Mouse (Mus musculus) stomach, postnatal 0 days (tissue): ENCODE measurements around the gene Col4a3bp. TPM values are rescaled to one million over a fixed set of nuclear protein-coding genes. Genes with fewer than 3 reads are reported as not detected.

ENCODE experiments used
- ATAC-seq: fragments of 200-750 bp; cut with Nextera tagmentation; 2 replicates; pipeline ENCODE4 v1.8.0; 2017; ENCODE audit not compliant: low FRiP score, low TSS enrichment
- DNase-seq: peaks from one replicate; pipeline ENCODE4 v3.0.0-alpha.2; 2016; ENCODE audit warnings: low spot score
- H3K27ac ChIP-seq: fragments of 300-500 bp; sonication (generic); replicated peaks from 2 replicates; pipeline ENCODE4 v1.5.1; 2014; ENCODE audit warnings: mild to moderate bottlenecking, control low read depth
- H3K27me3 ChIP-seq: fragments of 300-500 bp; sonication (generic); 2 replicates; pipeline ENCODE4 v1.6.1; 2014; ENCODE audit warnings: low read length; ENCODE audit not compliant: control insufficient read depth, insufficient read depth
- H3K36me3 ChIP-seq: fragments of 300-500 bp; sonication (generic); 2 replicates; pipeline ENCODE4 v1.6.1; 2014; ENCODE audit warnings: low read length, mixed read lengths; ENCODE audit not compliant: control insufficient read depth, insufficient read depth
- H3K4me1 ChIP-seq: fragments of 300-500 bp; sonication (generic); replicated peaks from 2 replicates; pipeline ENCODE4 v1.6.1; 2014; ENCODE audit warnings: antibody characterized with exemption; ENCODE audit not compliant: control insufficient read depth, insufficient read depth
- H3K4me2 ChIP-seq: fragments of 300-500 bp; sonication (generic); replicated peaks from 2 replicates; pipeline ENCODE4 v1.6.1; 2014; ENCODE audit warnings: low read depth, mild to moderate bottlenecking, control low read depth, moderate library complexity
- H3K4me3 ChIP-seq: fragments of 300-500 bp; sonication (generic); 2 replicates; pipeline ENCODE4 v1.5.1; 2014; ENCODE audit warnings: low read depth, low read length, control low read depth
- H3K9ac ChIP-seq: fragments of 300-500 bp; sonication (generic); 2 replicates; pipeline ENCODE4 v1.6.1; 2014; ENCODE audit warnings: mild to moderate bottlenecking, low read length, control low read depth, mixed read lengths
- H3K9me3 ChIP-seq: fragments of 300-500 bp; sonication (generic); 2 replicates; pipeline ENCODE4 v1.6.1; 2016; ENCODE audit warnings: low read length; ENCODE audit not compliant: control insufficient read depth
- CTCF ChIP-seq: IDR thresholded peaks from 2 replicates; pipeline ENCODE4 v1.5.1; 2016; ENCODE audit warnings: antibody characterized with exemption, low read depth, mild to moderate bottlenecking, moderate library complexity
- EP300 ChIP-seq: optimal IDR thresholded peaks from 2 replicates; pipeline ENCODE3; 2016; ENCODE audit warnings: antibody characterized with exemption
- WGBS: fragments of 180-500 bp; shearing (Covaris S2); extraction: QIAGEN DNeasy Blood & Tissue Kit; methylation state at CpG from one replicate; pipeline ENCODE4 v1.1.7; 2014; 5-methylcytosine and 5-hydroxymethylcytosine counted together
- polyA plus RNA-seq: library from polyadenylated mRNA; unstranded; fragments of >200 nt; fragmentation: Nextera tagmentation; extraction: Ambion mirVana; gene quantifications from 2 replicates; pipeline ENCODE4 v1.2.1, GENCODE M21; 2015

Gene Col4a3bp
- polyA plus RNA-seq, 1 experiment from 2014 or later = 7.0 TPM

- Histone ChIP-seq H3K4me2 (no peak overlapping the region), H3K9me3 (no peaks in the 10 kb centered on the region), H3K4me3 (no peak overlapping the region), H3K36me3 (no peaks in the 10 kb centered on the region), H3K4me1 (0 out of 2 replicates have a peak, but pooled peaks cover 3% of the 10 kb centered on the region), H3K27me3 (no peaks in the 10 kb centered on the region), H3K9ac (no peak overlapping the region), H3K27ac (peak overlapping the region; percentile 64)
- TF ChIP-seq EP300 (no peak), CTCF (no peak)
- DNase-seq = no peak
- WGBS = 43% methylated on average over 13 of the region's 13 CpGs
- peak; percentile 71 for ATAC-seq
Observed at GRCm38 (mm10) chr13:96510635-96511034, 31.8 kb upstream of the Col4a3bp start.

- no peak overlapping the region for H3K27ac ChIP-seq
- peak; percentile 26 for DNase-seq
- WGBS = 47% methylated on average over 1 of the region's 1 CpGs
- no peak overlapping the region for H3K4me3 ChIP-seq
- 0 out of 2 replicates have a peak, but pooled peaks cover 3% of the 10 kb centered on the region for H3K4me1 ChIP-seq
- peak; percentile 54 for ATAC-seq
- H3K4me2 ChIP-seq = no peak overlapping the region
- TF ChIP-seq CTCF (no peak), EP300 (no peak)
- H3K27me3 ChIP-seq = no peaks in the 10 kb centered on the region
- no peaks in the 10 kb centered on the region for H3K9me3 ChIP-seq
- no peak overlapping the region for H3K9ac ChIP-seq
- no peaks in the 10 kb centered on the region for H3K36me3 ChIP-seq
Observed at GRCm38 (mm10) chr13:96511262-96511661, 31.2 kb upstream of the Col4a3bp start.

- H3K27me3 ChIP-seq = no peaks in the 10 kb centered on the region
- H3K4me2 ChIP-seq = no peak overlapping the region
- DNase-seq (no peak), ATAC-seq (no peak)
- no peak overlapping the region for H3K27ac ChIP-seq
- no peak overlapping the region for H3K4me3 ChIP-seq
- H3K9ac ChIP-seq = no peak overlapping the region
- no peaks in the 10 kb centered on the region for H3K36me3 ChIP-seq
- H3K4me1 ChIP-seq = 0 out of 2 replicates have a peak, but pooled peaks cover 3% of the 10 kb centered on the region
- WGBS = 49% methylated on average over 5 of the region's 5 CpGs
- H3K9me3 ChIP-seq = no peaks in the 10 kb centered on the region
- TF ChIP-seq CTCF (no peak), EP300 (no peak)
Observed at GRCm38 (mm10) chr13:96511893-96512292, 30.5 kb upstream of the Col4a3bp start.

- Histone ChIP-seq H3K9me3 (no peaks in the 10 kb centered on the region), H3K27me3 (no peaks in the 10 kb centered on the region), H3K4me2 (no peak overlapping the region), H3K27ac (peak overlapping the region; percentile 50; the same call in 1 of the 2 replicates), H3K9ac (no peak overlapping the region), H3K36me3 (no peaks in the 10 kb centered on the region), H3K4me1 (0 out of 2 replicates have a peak, but pooled peaks cover 3% of the 10 kb centered on the region), H3K4me3 (no peak overlapping the region)
- 49% methylated on average over 5 of the region's 5 CpGs for WGBS
- DNase-seq (no peak), ATAC-seq (peak; percentile 53)
- TF ChIP-seq EP300 = no peak
- no peak for TF ChIP-seq CTCF
Observed at GRCm38 (mm10) chr13:96514154-96514942, 28.1 kb upstream of the Col4a3bp start.

- no peak overlapping the region for H3K4me3 ChIP-seq
- H3K27me3 ChIP-seq = no peaks in the 10 kb centered on the region
- no peak overlapping the region for H3K27ac ChIP-seq
- no peak for TF ChIP-seq EP300
- TF ChIP-seq CTCF = no peak
- DNase-seq = no peak
- no peaks in the 10 kb centered on the region for H3K36me3 ChIP-seq
- WGBS = 89% methylated on average over 9 of the region's 9 CpGs
- no peak overlapping the region for H3K4me2 ChIP-seq
- H3K9ac ChIP-seq = no peak overlapping the region
- no peak for ATAC-seq
- no peaks in the 10 kb centered on the region for H3K4me1 ChIP-seq
- no peaks in the 10 kb centered on the region for H3K9me3 ChIP-seq
Observed at GRCm38 (mm10) chr13:96516249-96516648, 26.2 kb upstream of the Col4a3bp start.

GRCm38 (mm10) chr13:96517335-96517734 is 25.1 kb upstream of the Col4a3bp start:
- Histone ChIP-seq H3K9ac (no peak overlapping the region), H3K36me3 (no peaks in the 10 kb centered on the region), H3K4me1 (no peaks in the 10 kb centered on the region), H3K27me3 (no peaks in the 10 kb centered on the region), H3K9me3 (no peaks in the 10 kb centered on the region), H3K4me2 (no peak overlapping the region), H3K4me3 (no peak overlapping the region), H3K27ac (no peak overlapping the region)
- TF ChIP-seq EP300 = no peak
- TF ChIP-seq CTCF = no peak
- ATAC-seq = no peak
- DNase-seq = no peak
- WGBS = 64% methylated on average over 2 of the region's 2 CpGs
